Mouse (Mus musculus) left cerebral cortex, postnatal 25 days (tissue): ENCODE data around the gene Riiad1. TPM values are rescaled to one million over a fixed set of nuclear protein-coding genes. Genes with fewer than 3 reads are reported as not detected.
A peak's percentile ranks its signal among the peaks of the same experiment; 100 is the strongest.

Experiments used
- DNase-seq, 2 experiments: peaks; one replicate each; pipeline ENCODE4 v3.0.0; 2022; ENCODE audit warnings: low spot score in 2 of 2, mixed read lengths in 1 of 2
- intact Hi-C: fragments of 180-260 bp; cut with DNase I; formaldehyde crosslinking; loops from one replicate; pipeline ENCODE4 v1.15.1; 2025
- total RNA-seq, 2 experiments: library from RNA; stranded (reverse); gene quantifications; 2 replicates each; pipeline ENCODE4 v1.2.3; 2021

Gene Riiad1
- 1 to 10 TPM; 4.2 to 5.3 TPM for total RNA-seq

GRCm38 (mm10) chr3:94480291-94480884 is at the start of gene Riiad1:
Gene Riiad1 (minus strand): TSS chr3:94480341.
- no peak for DNase-seq
- intact Hi-C loops, result no loop called here

- intact Hi-C loops, result no loop called here
- DNase-seq, result no peak
These were observed 46.6 kb upstream of the Riiad1 start for GRCm38 (mm10) chr3:94526731-94527130.

GRCm38 (mm10) chr3:94506664-94507063 is 26.5 kb upstream of the Riiad1 start:
- no peak for DNase-seq
- intact Hi-C loops, result no loop called here

- DNase-seq, result no peak
- intact Hi-C loops, result loop anchor here (1.0 to 5.0 kb wide), 2 partner anchors 46 to 135 kb away; no protein-coding TSS in a partner anchor
These were observed 22.1 kb upstream of the Riiad1 start for GRCm38 (mm10) chr3:94502243-94502642.

GRCm38 (mm10) chr3:94497162-94497561 is 17.0 kb upstream of the Riiad1 start:
- no peak for DNase-seq
- intact Hi-C loops, result no loop called here

- intact Hi-C loops, result no loop called here
- DNase-seq, result no peak
These were observed 7.4 kb upstream of the Riiad1 start for GRCm38 (mm10) chr3:94487581-94487980.

- no peak for DNase-seq
- intact Hi-C loops, result no loop called here
These were observed 5.8 kb upstream of the Riiad1 start for GRCm38 (mm10) chr3:94485922-94486321.

GRCm38 (mm10) chr3:94483790-94484439 is 3.8 kb upstream of the Riiad1 start:
- intact Hi-C loops, result no loop called here
- peak; percentile 97 to 99 for DNase-seq

GRCm38 (mm10) chr3:94482764-94483385 is 2.7 kb upstream of the Riiad1 start:
- intact Hi-C loops, result no loop called here
- no peak for DNase-seq

- intact Hi-C loops, result no loop called here
- DNase-seq, result no peak
These were observed 1.3 kb upstream of the Riiad1 start for GRCm38 (mm10) chr3:94481429-94481828.

GRCm38 (mm10) chr3:94479564-94479963 is 577 bp downstream of the Riiad1 start:
- no peak for DNase-seq
- intact Hi-C loops, result loop anchor here (2.0 kb wide), 1 partner anchor 15 kb away; no protein-coding TSS in a partner anchor

- no peak for DNase-seq
- intact Hi-C loops, result loop anchor here (2.0 kb wide), 1 partner anchor 14 kb away; no protein-coding TSS in a partner anchor
These were observed 1.5 kb downstream of the Riiad1 start for GRCm38 (mm10) chr3:94478591-94479169.

GRCm38 (mm10) chr3:94477981-94478422 is 2.1 kb downstream of the Riiad1 start, which contains the start of gene Celf3:
Gene Celf3 (plus strand): TSS chr3:94478295.
- DNase-seq, result peak; percentile 64 to 86
- intact Hi-C loops, result loop anchor here (2.0 kb wide), 1 partner anchor 13 kb away; no protein-coding TSS in a partner anchor

GRCm38 (mm10) chr3:94477444-94477843 is 2.7 kb downstream of the Riiad1 start:
- intact Hi-C loops, result no loop called here

GRCm38 (mm10) chr3:94476301-94477035 is 3.7 kb downstream of the Riiad1 start:
- intact Hi-C loops, result no loop called here
- no peak for DNase-seq

More at GRCm38 (mm10) chr3:94477444-94477843, 2.7 kb downstream of the Riiad1 start:
- peak; percentile 64 to 91 for DNase-seq

- intact Hi-C loops, result no loop called here
- no peak for DNase-seq
These were observed 6.4 kb downstream of the Riiad1 start for GRCm38 (mm10) chr3:94473567-94474232.

- intact Hi-C loops, result no loop called here
- DNase-seq, result peak; percentile 24 to 44
These were observed 7.0 kb downstream of the Riiad1 start for GRCm38 (mm10) chr3:94473115-94473505.

- DNase-seq, result peak in 1 of 2 experiments; percentile 17
- intact Hi-C loops, result no loop called here
These were observed 7.6 kb downstream of the Riiad1 start for GRCm38 (mm10) chr3:94472447-94473114.
